Mouse (Mus musculus) olfactory bulb, adult 2 months (tissue): ENCODE results near the gene Aifm3.

Source experiments
- CTCF ChIP-seq: fragments of 200-500 bp; IDR thresholded peaks from 2 replicates; pipeline ENCODE4 v1.5.1; 2012; ENCODE audit warnings: low read depth, mild to moderate bottlenecking, low read length, moderate library complexity; ENCODE audit not compliant: insufficient read depth
- POLR2A ChIP-seq: fragments of 200-500 bp; IDR thresholded peaks from 2 replicates; pipeline ENCODE4 v1.6.1; 2012; ENCODE audit warnings: mild to moderate bottlenecking, low read depth, low read length, moderate library complexity; ENCODE audit not compliant: insufficient read depth

GRCm38 (mm10) chr16:17474091-17474490 is 15.3 kb upstream of the Aifm3 start:
- TF ChIP-seq CTCF (no peak), POLR2A (no peak)
